Mouse (Mus musculus) heart, embryonic 11.5 days (tissue): Measurements from ENCODE around the gene Uap1l1. TPM values are rescaled to one million over a fixed set of nuclear protein-coding genes. Genes with fewer than 3 reads are reported as not detected.

ENCODE experiments used
- ATAC-seq: fragments of 200-750 bp; cut with Nextera tagmentation; replicated peaks from 2 replicates; pipeline ENCODE4 v1.8.0; 2017; ENCODE audit warnings: moderate library complexity; ENCODE audit not compliant: insufficient number of reproducible peaks, low FRiP score, low TSS enrichment
- H3K27ac ChIP-seq: fragments of 300-500 bp; sonication (generic); 2 replicates; pipeline ENCODE4 v1.5.1; 2014; ENCODE audit warnings: mild to moderate bottlenecking, low read depth, low read length
- H3K27me3 ChIP-seq: fragments of 300-500 bp; sonication (generic); 2 replicates; pipeline ENCODE4 v1.6.1; 2014; ENCODE audit warnings: mild to moderate bottlenecking, low read length, mixed read lengths; ENCODE audit not compliant: control insufficient read depth, insufficient read depth
- H3K36me3 ChIP-seq: fragments of 300-500 bp; sonication (generic); 2 replicates; pipeline ENCODE4 v1.6.1; 2014; ENCODE audit warnings: mild to moderate bottlenecking, low read length, moderate library complexity, mixed read lengths; ENCODE audit not compliant: control insufficient read depth, insufficient read depth
- H3K4me1 ChIP-seq: fragments of 300-500 bp; sonication (generic); 2 replicates; pipeline ENCODE4 v1.6.1; 2014; ENCODE audit warnings: low read length; ENCODE audit not compliant: control insufficient read depth, insufficient read depth
- H3K4me2 ChIP-seq: fragments of 300-500 bp; sonication (generic); 2 replicates; pipeline ENCODE4 v1.6.1; 2014; ENCODE audit warnings: mild to moderate bottlenecking, moderate library complexity
- H3K4me3 ChIP-seq: fragments of 300-500 bp; sonication (generic); 2 replicates; pipeline ENCODE4 v1.5.1; 2014; ENCODE audit warnings: low read depth, low read length
- H3K9ac ChIP-seq: fragments of 300-500 bp; sonication (generic); 2 replicates; pipeline ENCODE4 v1.6.1; 2014; ENCODE audit warnings: mild to moderate bottlenecking, low read depth, low read length, moderate library complexity
- H3K9me3 ChIP-seq: fragments of 300-500 bp; sonication (generic); replicated peaks from 2 replicates; pipeline ENCODE4 v1.6.1; 2016; ENCODE audit warnings: low read length; ENCODE audit not compliant: control insufficient read depth
- WGBS: fragments of 180-500 bp; shearing (Covaris S2); extraction: QIAGEN DNeasy Blood & Tissue Kit; methylation state at CpG from one replicate; pipeline ENCODE4 v1.1.7; 2014; ENCODE audit not compliant: insufficient replicate concordance; 5-methylcytosine and 5-hydroxymethylcytosine counted together
- polyA plus RNA-seq: library from polyadenylated mRNA; unstranded; fragments of >200 nt; fragmentation: Nextera tagmentation; extraction: Ambion mirVana; gene quantifications from 2 replicates; pipeline ENCODE4 v1.2.1, GENCODE M21; 2014

Gene Uap1l1
- polyA plus RNA-seq, 1 experiment from 2014 or later: 10.8 TPM

DNA sequence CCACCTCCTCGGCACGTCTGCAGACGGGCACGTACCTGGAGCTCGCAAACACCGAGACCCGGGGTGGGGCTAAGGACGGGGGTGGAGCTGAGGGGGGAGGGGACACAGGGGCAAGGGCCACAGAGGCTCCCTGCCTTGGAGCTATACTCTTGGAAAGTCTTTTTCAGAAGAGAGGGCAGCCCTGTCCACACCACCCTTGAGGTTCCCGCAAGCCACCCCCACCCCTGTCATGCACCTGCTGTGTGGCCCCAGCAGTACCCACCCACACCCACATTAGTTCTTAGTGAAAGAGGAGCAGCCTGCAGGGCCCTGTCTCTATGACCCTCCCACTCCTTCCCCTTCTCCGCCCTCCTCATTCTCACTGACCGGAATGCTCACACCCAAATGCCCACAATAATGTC is 54.0 kb downstream of the Uap1l1 start:
- Histone ChIP-seq H3K9ac (no peak overlapping the region), H3K27me3 (peaks cover 93% of the 10 kb centered on the region), H3K36me3 (no peaks in the 10 kb centered on the region), H3K4me1 (no peaks in the 10 kb centered on the region), H3K4me3 (no peak overlapping the region), H3K27ac (no peak overlapping the region), H3K9me3 (no peaks in the 10 kb centered on the region), H3K4me2 (no peak overlapping the region; the same call in 1 of the 2 replicates)
- 7% methylated on average over 11 of the region's 11 CpGs for whole genome bisulfite sequencing
- ATAC-seq: no peak

DNA sequence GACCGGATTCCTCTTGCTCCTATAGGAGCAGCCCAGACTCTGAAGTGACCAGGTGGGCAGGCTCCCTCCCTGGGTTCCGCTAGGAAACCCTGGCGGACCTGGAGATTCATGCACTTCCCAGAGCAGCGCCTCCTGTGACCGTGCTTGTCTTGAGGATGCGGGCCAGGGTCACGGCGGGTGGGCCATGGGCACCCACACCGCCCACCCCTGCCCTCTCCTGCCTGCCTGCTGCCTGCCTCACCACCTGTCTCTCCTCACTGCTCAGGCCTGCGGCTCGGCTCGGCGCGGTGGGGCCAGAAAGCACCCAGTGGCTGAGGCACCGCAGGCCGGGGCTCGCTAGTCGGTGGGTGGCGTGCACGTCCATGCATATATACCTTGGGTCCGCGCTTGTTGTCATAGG is 54.5 kb downstream of the Uap1l1 start:
- H3K36me3 ChIP-seq: no peaks in the 10 kb centered on the region
- no peak overlapping the region for H3K9ac ChIP-seq
- H3K27me3 ChIP-seq: peaks cover 93% of the 10 kb centered on the region
- no peak overlapping the region for H3K4me3 ChIP-seq
- no peaks in the 10 kb centered on the region for H3K4me1 ChIP-seq
- H3K9me3 ChIP-seq: no peaks in the 10 kb centered on the region
- no peak overlapping the region for H3K27ac ChIP-seq
- H3K4me2 ChIP-seq: no peak overlapping the region; the same call in 1 of the 2 replicates
- no peak for ATAC-seq
- WGBS: 1% methylated on average over 22 of the region's 22 CpGs

DNA sequence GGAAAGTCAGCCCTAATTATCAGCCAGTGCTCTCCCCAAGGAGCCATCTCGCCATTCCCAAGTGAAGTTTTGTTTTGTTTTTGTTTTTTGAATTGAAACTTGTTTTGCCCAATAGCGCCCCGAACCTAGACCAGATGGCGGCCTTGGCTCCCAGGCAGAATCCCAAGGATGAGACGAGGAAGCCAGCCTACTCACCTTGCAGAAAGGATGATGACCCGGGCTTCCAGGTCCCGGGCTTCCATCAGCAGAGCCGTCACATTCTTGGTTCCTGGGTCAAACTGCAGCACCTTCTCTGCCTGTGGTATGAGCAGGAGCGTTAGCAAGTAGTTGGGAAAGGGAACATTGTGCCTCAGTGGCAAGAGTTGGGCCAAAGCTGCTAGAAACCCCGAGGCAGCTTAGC is 55.3 kb downstream of the Uap1l1 start:
- no peak overlapping the region for H3K9ac ChIP-seq
- H3K4me1 ChIP-seq: no peaks in the 10 kb centered on the region
- no peak overlapping the region for H3K4me3 ChIP-seq
- H3K36me3 ChIP-seq: no peaks in the 10 kb centered on the region
- no peak overlapping the region for H3K4me2 ChIP-seq
- 45% methylated on average over 10 of the region's 10 CpGs for WGBS
- H3K27me3 ChIP-seq: peaks cover 95% of the 10 kb centered on the region
- H3K27ac ChIP-seq: no peak overlapping the region
- ATAC-seq: no peak
- no peaks in the 10 kb centered on the region for H3K9me3 ChIP-seq

Other genes with a start within 250 kb of the Uap1l1 start
- gene Nrarp, start 184.9 kb downstream of the Uap1l1 start, polyA plus RNA-seq: 4.5 and 4.8 TPM in 2 replicates
- gene Tor4a, start 168.8 kb downstream of the Uap1l1 start, polyA plus RNA-seq: 5.9 and 8.3 TPM in 2 replicates
- gene Nelfb, start 154.2 kb downstream of the Uap1l1 start, polyA plus RNA-seq: 62.9 and 69.0 TPM in 2 replicates
- not detected in 2 replicates for gene Stpg3, start 151.0 kb downstream of the Uap1l1 start, polyA plus RNA-seq
- gene Fam166a, start 146.9 kb downstream of the Uap1l1 start, polyA plus RNA-seq: 0.44 TPM in 1 of 2 replicates, not detected in the other
- 449 and 481 TPM in 2 replicates for gene Tubb4b, start 141.0 kb downstream of the Uap1l1 start, polyA plus RNA-seq
- not detected in 2 replicates for gene Slc34a3, start 131.3 kb downstream of the Uap1l1 start, polyA plus RNA-seq
- 0.42 TPM in 1 of 2 replicates, not detected in the other for gene Rnf224, start 128.9 kb downstream of the Uap1l1 start, polyA plus RNA-seq
- gene Rnf208, start 123.4 kb downstream of the Uap1l1 start, polyA plus RNA-seq: 5.2 and 7.1 TPM in 2 replicates
- gene Cysrt1, start 123.2 kb downstream of the Uap1l1 start, polyA plus RNA-seq: not detected in 2 replicates
- 2.5 and 2.9 TPM in 2 replicates for gene AL732309.1, start 118.8 kb downstream of the Uap1l1 start, polyA plus RNA-seq
- 12.9 and 16.0 TPM in 2 replicates for gene Tmem203, start 110.2 kb downstream of the Uap1l1 start, polyA plus RNA-seq
- 3.3 TPM in 2 replicates for gene Tprn, start 103.1 kb downstream of the Uap1l1 start, polyA plus RNA-seq
- 156 and 175 TPM in 2 replicates for gene Ssna1, start 93.2 kb downstream of the Uap1l1 start, polyA plus RNA-seq
- 73.0 and 76.1 TPM in 2 replicates for gene Anapc2, start 93.2 kb downstream of the Uap1l1 start, polyA plus RNA-seq
- gene Tmem210, start 77.5 kb downstream of the Uap1l1 start, polyA plus RNA-seq: not detected in 2 replicates
- not detected in 2 replicates for gene Lrrc26, start 75.8 kb downstream of the Uap1l1 start, polyA plus RNA-seq
- 0.96 and 1.1 TPM in 2 replicates for gene Grin1, start 46.5 kb downstream of the Uap1l1 start, polyA plus RNA-seq
- gene Man1b1, start 33.3 kb downstream of the Uap1l1 start, polyA plus RNA-seq: 47.9 and 68.4 TPM in 2 replicates
- gene Dpp7, start 9.3 kb downstream of the Uap1l1 start, polyA plus RNA-seq: 13.1 and 14.0 TPM in 2 replicates
- 16.0 and 18.2 TPM in 2 replicates for gene Sapcd2, start 6.6 kb upstream of the Uap1l1 start, polyA plus RNA-seq
- 0.18 and 0.20 TPM in 2 replicates for gene Entpd2, start 30.2 kb upstream of the Uap1l1 start, polyA plus RNA-seq
- 16.8 and 18.9 TPM in 2 replicates for gene Npdc1, start 33.7 kb upstream of the Uap1l1 start, polyA plus RNA-seq
- gene Fut7, start 57.6 kb upstream of the Uap1l1 start, polyA plus RNA-seq: not detected in 2 replicates
- 2.0 and 3.4 TPM in 2 replicates for gene Abca2, start 63.0 kb upstream of the Uap1l1 start, polyA plus RNA-seq
- gene Clic3, start 91.2 kb upstream of the Uap1l1 start, polyA plus RNA-seq: 0.47 and 0.83 TPM in 2 replicates
- 16.5 and 20.0 TPM in 2 replicates for gene Paxx, start 95.4 kb upstream of the Uap1l1 start, polyA plus RNA-seq
- 0.66 and 1.1 TPM in 2 replicates for gene Ptgds, start 104.4 kb upstream of the Uap1l1 start, polyA plus RNA-seq
- gene Lcn12, start 128.2 kb upstream of the Uap1l1 start, polyA plus RNA-seq: not detected in 2 replicates
- 66.7 and 78.7 TPM in 2 replicates for gene Fbxw5, start 135.1 kb upstream of the Uap1l1 start, polyA plus RNA-seq
- 3.4 and 3.7 TPM in 2 replicates for gene C8g, start 136.0 kb upstream of the Uap1l1 start, polyA plus RNA-seq
- 20.3 and 21.9 TPM in 2 replicates for gene Traf2, start 181.3 kb upstream of the Uap1l1 start, polyA plus RNA-seq
- gene Edf1, start 192.2 kb upstream of the Uap1l1 start, polyA plus RNA-seq: 318 and 356 TPM in 2 replicates
- gene Mamdc4, start 209.2 kb upstream of the Uap1l1 start, polyA plus RNA-seq: 3.2 and 5.5 TPM in 2 replicates
- gene Phpt1, start 209.5 kb upstream of the Uap1l1 start, polyA plus RNA-seq: 167 and 172 TPM in 2 replicates
- gene Ajm1, start 216.1 kb upstream of the Uap1l1 start, polyA plus RNA-seq: 0.21 TPM in 1 of 2 replicates, not detected in the other
- gene Rabl6, start 242.8 kb upstream of the Uap1l1 start, polyA plus RNA-seq: 35.9 and 40.0 TPM in 2 replicates